Mouse (Mus musculus) bone marrow macrophage, adult 2 months (primary cell): ENCODE measurements around the gene Pdzd9.

Source experiments
- CTCF ChIP-seq: IDR thresholded peaks from 2 replicates; pipeline ENCODE4 v1.5.1; 2012; ENCODE audit warnings: low read depth, mild to moderate bottlenecking, low read length, moderate library complexity
- POLR2A ChIP-seq: IDR thresholded peaks from 2 replicates; pipeline ENCODE4 v1.6.1; 2012; ENCODE audit warnings: mild to moderate bottlenecking, low read depth, low read length, borderline replicate concordance

- TF ChIP-seq CTCF (no peak), POLR2A (no peak)
Observed at GRCm38 (mm10) chr7:120620075-120620771, 49.9 kb downstream of the Pdzd9 start.
